Mouse (Mus musculus) left cerebral cortex, adult 9 months (tissue): ENCODE results near the gene Mepce.
"Not testable (repeated sequence)": the region's sequence is repeated elsewhere in the genome, so short reads cannot be mapped to it uniquely, and the experiment has no call there.

Experiments
- DNase-seq, 2 experiments: peaks; one replicate each; pipeline ENCODE4 v3.0.0; 2022; ENCODE audit warnings: low spot score in 2 of 2

Mepce gene

DNA sequence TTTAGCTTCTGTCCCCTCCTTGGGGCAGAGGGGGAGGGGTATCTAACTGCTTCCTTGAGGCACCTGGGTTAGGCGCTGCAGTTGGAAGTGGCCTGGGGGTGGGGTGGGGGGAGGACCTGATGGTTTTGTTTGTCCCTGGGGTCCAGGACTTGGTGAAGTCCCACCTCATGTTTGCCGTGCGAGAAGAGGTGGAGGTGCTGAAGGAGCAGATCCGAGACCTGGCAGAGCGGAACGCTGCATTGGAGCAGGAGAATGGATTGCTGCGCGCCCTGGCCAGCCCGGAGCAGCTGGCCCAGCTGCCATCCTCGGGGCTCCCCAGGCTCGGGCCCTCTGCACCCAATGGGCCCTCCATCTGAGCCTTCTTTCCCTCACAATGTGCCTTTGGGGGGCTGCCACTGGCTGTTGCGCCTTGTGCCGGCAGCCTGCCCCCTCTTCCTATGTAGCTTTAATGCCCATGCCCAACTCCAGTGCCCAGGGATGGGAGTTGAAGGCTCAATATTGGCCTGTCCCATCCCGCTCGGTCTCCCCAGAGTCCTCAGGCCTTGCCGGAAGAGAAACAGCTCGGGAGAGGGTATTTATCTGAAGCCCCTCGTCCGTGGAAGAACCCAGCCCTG lies 28.4 kb downstream of the Mepce start:
- DNase-seq: no peak

DNA sequence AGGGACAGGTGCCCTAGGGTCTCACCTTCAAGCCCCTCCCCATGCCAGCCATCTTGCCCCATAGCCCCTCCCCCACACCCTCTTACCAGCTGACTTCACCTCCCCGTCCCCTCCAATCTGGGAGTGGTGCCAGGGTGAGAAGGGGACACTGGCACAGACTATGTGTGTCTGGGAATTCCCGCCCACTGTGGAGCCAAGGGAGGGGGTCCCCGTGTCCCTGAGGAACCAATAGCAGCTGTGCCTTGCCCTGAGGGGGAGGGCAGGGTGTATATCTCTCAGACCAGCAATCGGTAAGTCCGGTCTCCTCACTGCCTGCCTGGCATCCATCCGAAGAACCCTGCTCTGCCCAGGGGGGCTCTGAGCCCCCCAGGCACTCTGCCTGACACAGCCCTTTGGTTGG lies 29.6 kb downstream of the Mepce start:
- DNase-seq: peak; percentile 81 to 84

DNA sequence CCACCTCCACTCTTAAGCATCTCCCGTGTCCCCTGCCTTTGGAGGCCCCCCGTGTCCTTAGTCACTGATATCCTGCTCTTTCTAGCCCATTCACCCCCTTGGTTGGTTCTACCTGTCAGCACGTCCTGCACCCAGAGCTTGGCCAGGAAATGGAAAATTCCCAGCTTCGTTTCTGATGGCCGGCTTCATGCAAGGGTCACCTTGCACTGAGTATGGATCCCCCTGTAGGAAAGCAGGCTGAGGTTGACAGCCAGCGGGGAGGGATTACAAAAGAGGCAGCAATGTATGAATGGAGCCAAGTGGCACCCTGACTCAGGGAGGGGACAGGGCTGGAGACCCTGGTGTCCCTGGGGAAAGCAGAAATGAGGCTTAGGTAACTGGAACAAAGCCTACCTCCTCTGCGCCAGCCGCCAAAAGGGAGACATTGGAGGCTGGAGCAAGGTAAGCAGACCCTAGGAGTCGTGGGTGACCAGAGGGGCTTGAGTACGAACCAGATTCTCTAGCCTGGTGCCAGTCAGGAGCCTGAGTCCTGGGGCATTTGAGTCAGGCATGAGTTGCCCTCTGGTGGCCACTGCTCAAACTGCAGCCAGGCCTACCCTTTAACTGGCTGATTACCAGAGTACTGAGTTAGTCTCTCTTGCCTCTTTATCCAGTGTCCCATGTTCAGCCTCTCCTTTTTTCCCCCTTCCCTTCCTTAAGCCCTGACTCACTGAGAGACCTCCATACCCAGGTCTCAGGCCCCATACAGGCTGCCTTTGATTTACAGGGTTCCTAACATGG lies 30.4 kb downstream of the Mepce start:
- peak; percentile 73 to 93 for DNase-seq

DNA sequence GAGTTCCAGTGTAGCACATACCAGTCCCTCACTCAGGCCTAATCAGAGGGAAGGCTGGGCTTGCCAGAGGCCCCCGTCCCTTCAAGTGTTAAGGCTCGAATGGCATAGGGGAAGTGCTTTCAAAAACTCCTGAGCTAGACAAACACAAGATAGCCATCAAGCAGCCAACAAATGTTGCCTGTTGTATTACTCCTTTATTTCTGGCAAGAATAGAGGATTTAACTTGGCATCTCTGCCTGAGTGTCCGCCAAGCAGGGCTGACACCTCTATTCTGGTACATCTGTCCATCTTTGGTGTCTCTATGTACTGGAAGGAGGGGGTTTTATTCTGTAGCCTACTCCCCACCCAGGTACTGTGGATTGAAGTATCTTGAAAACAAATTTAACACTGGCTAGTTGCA lies 31.3 kb downstream of the Mepce start:
- DNase-seq: no peak

DNA sequence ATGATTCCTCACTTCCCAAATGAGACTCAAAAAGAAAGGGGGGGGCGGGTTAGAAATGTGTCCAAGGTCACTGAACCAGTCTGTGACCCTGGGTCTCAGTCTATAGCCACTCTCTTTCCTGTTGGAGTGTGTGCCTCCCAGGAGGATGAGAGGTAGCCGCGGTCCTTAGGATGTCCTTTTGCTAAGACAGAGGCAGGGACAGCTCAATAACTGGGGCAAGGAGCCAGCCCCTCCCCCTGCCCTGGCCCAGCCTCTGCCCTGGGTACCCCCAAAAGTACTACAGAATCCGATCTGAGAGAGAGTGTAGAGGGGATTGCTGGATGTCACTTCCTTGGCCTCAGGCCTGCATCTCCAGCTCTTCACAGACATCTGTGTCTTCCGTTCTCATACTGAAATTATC lies 32.0 kb downstream of the Mepce start:
- no peak for DNase-seq

DNA sequence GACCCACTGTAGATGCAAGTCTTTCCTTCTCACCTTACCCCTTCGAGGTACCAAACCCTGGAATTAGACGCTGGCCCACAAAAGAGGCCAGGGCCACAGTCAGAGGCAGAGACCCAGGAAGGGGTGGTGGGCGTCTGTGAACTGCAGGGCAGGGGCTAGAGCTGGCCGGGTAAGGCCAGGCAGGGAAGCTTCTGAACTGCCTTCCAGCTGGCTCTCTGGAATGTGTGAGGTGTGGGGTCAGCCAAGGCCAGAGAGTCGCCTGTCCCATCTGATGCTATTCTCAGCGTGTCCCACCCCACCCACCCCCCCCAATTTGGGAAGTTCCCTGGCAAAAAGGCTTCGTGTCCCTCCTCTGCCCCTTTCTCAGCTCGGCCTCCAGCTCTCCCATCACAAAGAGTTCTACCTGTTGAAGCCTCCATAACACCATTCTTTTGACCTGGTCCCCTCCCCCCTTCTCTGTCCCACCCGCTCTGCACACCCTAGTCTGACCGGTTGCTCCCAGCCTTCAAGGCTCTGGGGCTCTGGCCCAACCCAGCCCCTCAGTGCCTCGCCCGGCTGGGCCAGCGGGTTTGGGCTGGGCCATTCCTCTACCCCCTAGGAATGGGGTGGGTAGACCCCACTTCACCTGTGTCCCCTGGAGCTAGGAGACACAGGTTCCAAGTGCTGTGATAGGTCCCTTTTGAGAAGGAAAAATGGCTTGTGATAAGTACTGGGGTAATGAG lies 34.2 kb downstream of the Mepce start:
- no peak for DNase-seq

DNA sequence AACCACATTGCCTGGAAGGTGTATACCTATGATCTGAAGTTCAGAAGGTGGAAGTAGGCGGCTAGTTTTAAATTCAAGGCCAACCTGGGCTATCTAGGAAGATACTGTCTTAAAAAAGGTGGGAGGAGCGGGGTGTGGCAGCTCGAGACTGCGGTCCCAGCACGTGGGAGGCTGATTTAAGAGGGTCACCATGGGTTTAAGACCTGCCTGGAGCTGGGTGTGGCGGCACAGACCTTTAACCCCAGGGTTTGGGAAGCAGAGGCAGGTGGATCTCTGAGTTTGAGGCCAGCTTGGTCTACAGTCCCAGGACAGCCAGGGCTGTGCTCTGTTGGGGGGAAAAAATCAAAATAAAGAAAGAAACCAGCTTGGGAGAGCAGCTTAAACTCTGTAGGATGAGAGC lies 35.5 kb downstream of the Mepce start:
- DNase-seq: no peak

DNA sequence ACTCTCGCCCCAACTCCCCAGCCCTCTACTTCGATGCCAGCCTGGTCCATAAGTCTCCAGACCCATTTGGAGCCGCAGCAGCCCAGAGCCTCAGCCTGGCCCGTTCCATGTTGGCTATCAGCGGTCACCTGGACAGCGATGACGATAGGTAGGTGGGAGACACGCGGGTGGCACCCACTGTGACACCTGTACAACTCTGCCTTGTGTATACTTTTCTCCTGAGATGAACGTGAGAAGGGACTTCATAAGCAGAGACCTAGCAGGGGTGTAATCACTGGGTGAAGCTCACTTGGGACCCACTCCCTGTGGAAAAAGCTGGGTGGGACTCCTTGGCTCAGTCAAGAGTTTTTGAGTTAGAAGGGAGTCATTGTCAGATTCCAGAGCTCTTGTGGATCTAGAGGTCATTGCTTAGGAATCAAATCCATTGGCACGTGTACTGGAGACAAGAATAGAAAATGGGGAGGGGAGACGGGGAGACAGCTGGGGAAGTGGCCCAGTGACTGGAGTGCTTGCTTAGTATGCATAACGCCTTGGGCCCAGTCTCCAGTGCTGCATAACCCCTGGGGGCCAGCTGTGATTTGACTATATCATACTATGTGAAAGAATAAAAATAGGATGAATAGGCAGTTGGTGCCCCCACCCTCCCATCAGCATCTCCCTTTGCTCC lies 36.1 kb downstream of the Mepce start:
- DNase-seq: no peak

DNA sequence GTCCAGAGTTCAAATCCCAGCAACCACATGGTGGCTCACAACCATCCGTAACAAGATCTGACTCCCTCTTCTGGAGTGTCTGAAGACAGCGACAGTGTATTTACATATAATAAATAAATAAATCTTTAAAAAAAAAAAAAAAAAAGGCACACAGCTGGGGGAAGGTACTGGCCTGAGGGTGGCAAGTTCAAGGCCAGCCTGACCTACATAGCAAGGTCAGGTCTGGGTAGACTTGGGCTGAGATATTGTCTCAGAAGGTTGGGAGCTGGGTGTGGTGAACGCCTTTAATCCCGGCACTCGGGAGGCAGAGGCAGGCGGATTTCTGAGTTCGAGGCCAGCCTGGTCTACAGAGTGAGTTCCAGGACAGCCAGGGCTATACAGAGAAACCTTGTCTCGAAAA lies 37.2 kb downstream of the Mepce start:
- DNase-seq: not testable (repeated sequence)

DNA sequence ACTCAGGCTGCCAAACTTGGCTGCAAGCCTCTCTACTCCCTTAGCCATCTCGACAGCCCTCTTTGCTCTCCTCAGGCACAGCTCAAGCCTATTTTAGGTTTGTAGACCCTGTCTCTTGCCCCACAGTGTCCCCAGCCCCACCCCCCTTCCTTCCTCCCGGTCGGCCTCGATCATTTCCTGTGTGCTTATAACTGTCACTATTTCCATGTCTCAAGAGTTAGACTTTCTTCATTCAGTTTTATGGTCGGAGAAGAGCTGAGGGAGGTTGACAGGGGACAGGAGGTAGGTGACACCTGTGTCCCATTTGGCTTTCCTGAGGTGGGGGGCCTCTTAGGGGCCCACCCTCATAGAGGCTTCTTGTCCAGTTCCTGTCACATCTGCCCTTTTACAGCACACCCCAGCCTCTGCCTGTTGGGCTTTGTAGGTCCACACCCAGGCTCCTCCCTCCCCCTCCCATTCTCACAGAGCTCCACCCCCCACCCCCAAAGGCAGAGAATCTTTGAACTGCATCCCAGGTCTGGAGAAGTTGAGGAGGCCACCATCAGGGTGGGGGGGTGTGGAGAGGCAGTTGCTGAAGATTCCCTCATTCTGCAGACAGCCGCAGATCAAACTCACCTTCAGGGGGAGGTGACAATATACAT lies 38.1 kb downstream of the Mepce start:
- no peak for DNase-seq

DNA sequence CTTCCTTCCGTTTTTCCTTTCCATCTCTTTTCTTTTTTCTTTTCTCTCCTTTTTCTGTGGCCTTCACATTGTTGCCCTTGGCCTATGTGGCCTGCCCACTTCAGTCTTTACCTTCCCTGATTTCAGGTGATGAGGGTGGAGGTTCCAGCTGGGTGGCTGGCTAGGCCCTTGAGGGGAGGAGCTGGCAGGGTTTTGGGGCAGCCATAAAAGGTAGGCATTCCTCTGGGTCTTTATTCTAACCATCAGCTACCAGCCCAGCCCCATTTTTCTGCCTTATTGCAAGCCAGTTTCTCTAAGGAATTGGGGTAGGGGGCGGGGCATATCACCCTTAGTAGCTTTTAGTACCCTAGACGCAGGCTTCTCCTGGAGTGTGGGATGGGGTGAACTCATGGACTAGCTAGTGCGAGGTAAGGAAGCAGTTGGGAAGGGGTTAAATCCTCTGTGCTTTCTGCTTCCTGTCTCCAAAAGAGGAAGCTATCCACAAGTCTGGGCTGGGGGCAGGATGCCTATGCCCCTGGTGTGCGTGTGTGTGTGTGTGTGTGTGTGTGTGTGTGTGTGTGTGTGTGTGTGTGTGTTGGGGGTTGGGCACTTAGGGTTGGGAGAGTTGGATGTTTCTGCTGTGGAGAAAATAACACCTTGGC lies 39.2 kb downstream of the Mepce start:
- no peak for DNase-seq

DNA sequence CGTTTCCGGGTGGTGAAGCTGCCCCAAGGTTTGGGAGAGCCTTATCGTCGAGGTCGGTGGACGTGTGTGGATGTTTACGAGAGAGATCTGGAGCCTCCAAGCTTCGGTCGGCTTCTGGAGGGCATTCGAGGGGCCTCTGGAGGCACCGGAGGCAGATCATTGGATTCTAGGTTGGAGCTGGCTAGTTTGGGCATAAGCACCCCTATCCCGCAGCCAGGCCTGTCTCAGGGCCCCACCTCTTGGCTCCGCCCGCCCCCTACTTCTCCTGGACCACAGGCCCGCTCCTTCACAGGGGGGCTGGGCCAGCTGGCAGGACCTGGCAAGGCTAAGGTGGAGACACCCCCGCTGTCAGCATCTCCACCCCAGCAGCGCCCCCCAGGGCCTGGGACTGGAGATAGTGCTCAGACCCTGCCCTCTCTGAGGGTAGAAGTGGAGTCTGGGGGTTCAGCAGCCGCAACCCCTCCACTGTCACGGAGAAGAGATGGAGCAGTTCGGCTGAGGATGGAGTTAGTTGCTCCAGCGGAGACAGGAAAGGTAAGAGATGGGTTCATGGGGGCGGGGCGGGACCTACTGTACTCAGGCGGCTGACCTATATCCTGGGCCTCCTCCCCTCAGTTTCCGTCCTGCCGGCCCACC lies 40.0 kb downstream of the Mepce start:
- DNase-seq: no peak

DNA sequence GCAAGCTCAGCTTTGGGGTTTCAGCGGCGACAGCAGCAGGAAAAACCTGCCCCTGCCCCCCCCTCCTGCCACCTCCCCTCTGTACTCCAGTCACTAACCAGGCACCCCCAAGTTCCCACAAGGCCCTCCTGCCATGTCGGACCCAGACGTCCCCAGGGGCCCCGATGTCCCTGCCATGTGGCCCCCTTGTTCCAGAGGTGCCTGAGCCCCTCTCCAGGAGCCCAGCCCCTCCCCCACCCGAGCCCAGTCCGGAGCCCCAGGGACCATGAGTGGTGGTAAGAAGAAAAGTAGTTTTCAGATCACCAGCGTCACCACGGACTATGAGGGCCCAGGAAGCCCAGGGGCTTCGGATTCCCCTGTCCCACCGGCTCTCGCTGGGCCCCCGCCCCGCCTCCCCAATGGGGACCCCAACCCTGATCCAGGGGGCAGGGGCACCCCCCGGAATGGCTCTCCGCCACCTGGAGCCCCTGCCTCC lies 40.6 kb downstream of the Mepce start:
- DNase-seq: no peak

DNA sequence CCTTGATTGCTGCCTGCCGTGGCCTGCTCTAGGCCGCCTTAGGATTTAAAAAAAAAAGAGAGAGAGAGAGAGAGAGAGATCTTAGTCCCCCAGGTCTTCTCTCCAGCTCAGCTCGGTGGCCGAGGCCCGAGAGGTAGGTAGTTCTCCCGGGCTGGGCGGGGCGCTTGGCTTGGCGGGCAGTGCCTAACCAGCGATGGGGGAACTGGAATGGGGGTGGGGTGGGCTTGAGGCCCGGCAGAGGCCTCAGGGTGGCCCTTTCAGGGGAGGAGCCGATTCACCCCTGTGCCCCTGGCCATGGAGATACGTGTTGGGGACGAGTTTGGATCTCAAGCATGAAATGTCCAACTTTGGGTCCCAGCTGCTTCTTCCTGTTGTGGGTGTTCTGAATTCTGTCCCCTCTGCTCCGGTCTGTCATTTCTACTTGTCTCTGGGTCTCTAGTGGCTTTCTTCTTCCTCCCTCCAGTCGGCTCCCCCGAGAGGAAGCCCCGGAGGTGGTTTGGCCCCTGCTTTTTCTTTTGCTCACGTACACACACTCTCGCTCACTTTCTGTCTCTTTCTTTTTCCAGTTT lies 41.1 kb downstream of the Mepce start:
- DNase-seq: no peak

DNA sequence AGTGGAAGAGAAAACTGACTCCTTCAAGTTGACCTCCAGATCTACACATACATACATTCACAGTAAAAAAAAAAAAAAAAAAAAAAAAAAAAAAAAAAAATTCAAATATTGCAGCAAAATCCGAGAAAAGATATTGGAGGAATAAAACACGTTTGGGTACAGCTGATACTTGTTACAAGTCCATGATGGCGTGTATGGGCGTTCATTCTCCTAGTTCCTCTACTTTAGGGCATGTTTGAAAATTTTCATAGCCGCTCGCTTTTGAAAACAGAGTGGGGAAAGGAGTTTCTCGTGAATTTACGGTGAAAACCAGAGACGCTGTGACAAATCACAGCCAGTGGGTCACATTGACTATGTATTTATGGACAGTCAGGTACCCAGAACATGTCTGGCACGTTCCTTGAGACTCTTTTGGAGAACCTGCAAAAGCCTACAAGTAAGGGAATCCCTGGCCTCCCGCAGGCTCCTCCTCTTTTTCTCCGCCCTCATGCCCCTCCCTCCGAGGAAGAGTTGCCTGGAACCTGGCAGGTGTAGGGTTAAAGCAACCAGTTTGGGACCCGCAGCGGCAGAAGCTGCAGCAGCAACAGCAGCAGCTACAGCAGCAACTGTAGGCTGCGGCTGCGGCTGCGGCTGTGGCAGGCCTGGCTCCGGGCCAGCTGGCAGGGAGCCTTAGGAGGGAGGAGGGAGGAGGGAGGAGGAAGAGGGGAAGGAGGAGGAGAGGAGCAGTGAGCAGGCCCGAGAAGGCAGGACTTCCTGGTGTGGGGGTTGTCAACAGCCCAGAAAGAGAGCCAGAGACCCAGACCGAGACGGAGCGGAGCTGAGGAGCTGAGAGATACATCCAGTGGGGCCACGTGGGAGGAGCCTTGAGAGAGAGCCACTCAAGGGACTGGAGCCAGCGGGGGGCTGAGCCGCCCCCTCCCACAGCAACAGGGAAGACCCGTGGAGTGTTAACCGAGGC lies 42.0 kb downstream of the Mepce start, which contains the start of gene Tsc22d4:
Gene Tsc22d4 (plus strand): TSS at position 517 of the 958 bp plus-strand sequence.
- DNase-seq: peak; percentile 86 to 90

DNA sequence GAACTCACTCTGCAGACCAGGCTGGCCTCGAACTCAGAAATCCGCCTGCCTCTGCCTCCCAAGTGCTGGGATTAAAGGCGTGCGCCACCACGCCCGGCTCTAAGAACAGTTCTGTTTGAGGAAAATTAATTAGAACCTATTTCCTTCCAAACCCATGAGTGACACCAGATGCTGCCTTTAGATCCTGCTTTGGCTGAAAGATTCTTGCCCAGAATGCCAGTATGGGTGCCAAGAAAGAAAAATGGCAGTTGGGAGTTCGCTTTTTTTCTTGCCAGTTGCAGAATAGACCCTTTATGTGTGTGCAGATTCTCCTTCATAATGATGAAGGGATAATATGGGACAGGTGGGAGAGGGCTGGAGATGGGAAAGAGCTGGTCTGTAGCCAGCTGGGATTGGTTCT lies 43.3 kb downstream of the Mepce start:
- DNase-seq: no peak

DNA sequence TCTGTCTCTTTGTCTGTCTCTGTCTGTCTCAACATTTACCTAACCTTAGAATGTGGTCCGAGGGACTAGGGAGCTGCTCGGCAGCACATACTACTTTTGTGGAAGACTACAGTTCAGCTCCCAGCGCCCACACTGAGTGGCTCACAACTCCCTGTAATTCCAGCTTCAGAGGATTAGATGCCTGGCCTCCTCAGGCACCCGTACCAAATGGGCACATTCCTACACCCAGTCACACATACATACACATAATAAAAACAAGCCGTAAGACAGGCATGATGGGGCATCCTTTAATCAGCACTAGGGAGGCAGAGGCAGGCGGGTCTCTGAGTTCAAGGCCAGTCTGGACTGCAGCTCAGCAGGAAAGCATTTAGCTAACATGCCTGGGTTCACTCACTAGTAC lies 44.6 kb downstream of the Mepce start:
- DNase-seq: no peak

DNA sequence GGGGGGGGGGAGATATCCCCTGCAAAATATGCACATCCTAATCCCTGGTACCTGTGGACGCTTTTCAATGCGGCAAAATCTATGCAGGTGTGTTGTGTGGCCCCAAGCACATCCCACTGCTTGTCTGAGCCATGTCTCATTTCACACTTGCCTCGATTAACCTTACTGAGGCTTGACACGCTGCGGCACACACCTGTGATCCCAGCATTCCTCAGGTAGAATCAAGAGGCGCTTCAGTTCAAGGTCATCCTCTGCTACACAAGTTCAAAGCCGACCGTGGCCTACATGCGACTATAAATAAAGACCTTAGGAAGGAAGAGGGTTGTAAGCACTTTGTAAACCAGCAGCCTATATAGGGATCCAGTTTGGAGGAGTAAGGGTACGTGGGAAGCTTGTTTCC lies 45.4 kb downstream of the Mepce start:
- DNase-seq: no peak
